Mouse (Mus musculus): ENCODE measurements around the gene Nudt22.
A peak's percentile ranks its signal among the peaks of the same experiment; 100 is the strongest.

- TF ChIP-seq CTCF (IDR thresholded peaks at IDR 0.05; ENCODE audit: low read depth, low read length), result no peak
- TF ChIP-seq EP300 (IDR thresholded peaks at IDR 0.05; ENCODE audit: insufficient read depth, low read depth, low read length), result 0 out of 2 replicates have a peak, but pooled peaks have one; percentile 5
Observed at GRCm38 (mm10) chr19:6947742-6948141, 48.2 kb downstream of the Nudt22 start.
